In genomic region chr3:89484766-89485524, GRCm38 (mm10) we compare ENCODE assay signal across 7 mouse cellular contexts. TPM values are rescaled to one million over a fixed set of nuclear protein-coding genes. Genes with fewer than 3 reads are reported as not detected.
DNase-seq lines count a peak whose midpoint lies in the region; ATAC-seq and TF ChIP-seq lines count a peak whose summit lies in the region.

No protein-coding gene starts in this region.

- peak overlapping the region; percentile 47 for H3K4me2 ChIP-seq in intestine, embryonic 15.5 days (replicated peaks)
- H3K4me2 ChIP-seq in midbrain, embryonic 13.5 days (replicated peaks): no peak overlapping the region

- no peak overlapping the region for H3K27ac ChIP-seq in intestine, embryonic 15.5 days
- H3K27ac ChIP-seq in limb, embryonic 10.5 days: no peak overlapping the region
- no peak overlapping the region for H3K27ac ChIP-seq in midbrain, embryonic 13.5 days
- H3K27ac ChIP-seq in small intestine, adult 2 months (ENCODE audit: insufficient read depth, low read depth, low read length): no peak overlapping the region

- DNase-seq in adrenal gland, adult 18-20 months (ENCODE audit: low spot score in 2 of 2): peak; percentile 75 to 82
- DNase-seq in embryo, embryonic 11 days: peak; percentile 84
- DNase-seq in gastrocnemius, postnatal 4 days (ENCODE audit: low spot score in 2 of 2): peak; percentile 58 to 78
- DNase-seq in limb, embryonic 10.5 days (ENCODE audit: low spot score): peak; percentile 88

- H3K36me3 ChIP-seq in intestine, embryonic 15.5 days: no peaks in the 10 kb centered on the region
- no peaks in the 10 kb centered on the region for H3K36me3 ChIP-seq in limb, embryonic 10.5 days
- H3K36me3 ChIP-seq in midbrain, embryonic 13.5 days: no peaks in the 10 kb centered on the region
- no peaks in the 10 kb centered on the region for H3K36me3 ChIP-seq in small intestine, adult 2 months (ENCODE audit: control insufficient read depth, insufficient read depth, low read length)

- ATAC-seq in intestine, embryonic 15.5 days: peak; percentile 90
- peak; percentile 77 for ATAC-seq in midbrain, embryonic 13.5 days

- no peak overlapping the region for H3K4me3 ChIP-seq in intestine, embryonic 15.5 days (replicated peaks)
- H3K4me3 ChIP-seq in limb, embryonic 10.5 days: peak overlapping the region; percentile 24
- no peak overlapping the region for H3K4me3 ChIP-seq in midbrain, embryonic 13.5 days (replicated peaks)
- H3K4me3 ChIP-seq in small intestine, adult 2 months (ENCODE audit: low read depth, low read length): no peak overlapping the region

- H3K9ac ChIP-seq in intestine, embryonic 15.5 days: no peak overlapping the region
- no peak overlapping the region for H3K9ac ChIP-seq in midbrain, embryonic 13.5 days (replicated peaks)

- no peak for TF ChIP-seq POLR2A in small intestine, adult 2 months (IDR thresholded peaks at IDR 0.05; ENCODE audit: low read depth, low read length)

- H3K9me3 ChIP-seq in intestine, embryonic 15.5 days: no peaks in the 10 kb centered on the region
- H3K9me3 ChIP-seq in limb, embryonic 10.5 days (replicated peaks): no peaks in the 10 kb centered on the region
- no peaks in the 10 kb centered on the region for H3K9me3 ChIP-seq in midbrain, embryonic 13.5 days

- WGBS in intestine, embryonic 15.5 days: 17% methylated on average over 24 of the region's 24 CpGs
- WGBS in limb, embryonic 10.5 days: 24% methylated on average over 24 of the region's 24 CpGs
- WGBS in midbrain, embryonic 13.5 days: 22% methylated on average over 24 of the region's 24 CpGs
- WGBS in small intestine, adult 2 months: 17% methylated on average over 24 of the region's 24 CpGs

- H3K4me1 ChIP-seq in intestine, embryonic 15.5 days (replicated peaks): no peaks in the 10 kb centered on the region
- H3K4me1 ChIP-seq in limb, embryonic 10.5 days: peaks cover 7% of the 10 kb centered on the region; the same call in 1 of the 2 replicates
- no peaks in the 10 kb centered on the region for H3K4me1 ChIP-seq in midbrain, embryonic 13.5 days (replicated peaks)
- H3K4me1 ChIP-seq in small intestine, adult 2 months (ENCODE audit: control insufficient read depth, insufficient read depth, insufficient read length, low read length): peaks cover 5% of the 10 kb centered on the region

- no peaks in the 10 kb centered on the region for H3K27me3 ChIP-seq in intestine, embryonic 15.5 days (replicated peaks)
- H3K27me3 ChIP-seq in limb, embryonic 10.5 days (ENCODE audit: low read depth, poor library complexity, severe bottlenecking): no peaks in the 10 kb centered on the region
- H3K27me3 ChIP-seq in midbrain, embryonic 13.5 days: peaks cover 9% of the 10 kb centered on the region; the same call in 1 of the 2 replicates
- H3K27me3 ChIP-seq in small intestine, adult 2 months (ENCODE audit: control insufficient read depth, insufficient read depth, low read length): no peaks in the 10 kb centered on the region

- TF ChIP-seq CTCF in small intestine, adult 2 months (IDR thresholded peaks at IDR 0.05; ENCODE audit: extremely low read depth, insufficient read length, insufficient replicate concordance, low read depth, low read length): peak; percentile 98

RNA-seq across cellular contexts. Expression of gene Pmvk, which starts 30.6 kb away (rescaled TPM):
- total RNA-seq in adrenal gland, adult 18-20 months (2021): 10 to 100 TPM; 31.4 to 77.1 TPM
- total RNA-seq in gastrocnemius, postnatal 4 days (2021): 10 to 100 TPM; 13.1 to 16.1 TPM
- polyA plus RNA-seq in intestine, embryonic 15.5 days (2015; fragmentation: Nextera tagmentation; extraction: Ambion mirVana): 62.7 and 69.6 TPM in 2 replicates
- 63.6 and 65.9 TPM in 2 replicates for polyA plus RNA-seq in limb, embryonic 10.5 days (2016; fragmentation: Nextera tagmentation; extraction: Ambion mirVana)
- 99.9 and 104 TPM in 2 replicates for polyA plus RNA-seq in midbrain, embryonic 13.5 days (2015; fragmentation: Nextera tagmentation; extraction: Ambion mirVana)
- 9.0 and 18.3 TPM in 2 replicates for polyA plus RNA-seq in small intestine, adult 2 months (2012; rRNA removed)

RNA-seq across cellular contexts. Expression of gene Kcnn3, which starts 35.0 kb away (rescaled TPM):
- 1 to 10 TPM; 2.7 to 3.8 TPM for total RNA-seq in adrenal gland, adult 18-20 months (2021)
- 10 to 100 TPM; 13.6 to 16.5 TPM for total RNA-seq in gastrocnemius, postnatal 4 days (2021)
- 4.4 and 4.6 TPM in 2 replicates for polyA plus RNA-seq in intestine, embryonic 15.5 days (2015; fragmentation: Nextera tagmentation; extraction: Ambion mirVana)
- polyA plus RNA-seq in limb, embryonic 10.5 days (2016; fragmentation: Nextera tagmentation; extraction: Ambion mirVana): 0.43 and 0.74 TPM in 2 replicates
- polyA plus RNA-seq in midbrain, embryonic 13.5 days (2015; fragmentation: Nextera tagmentation; extraction: Ambion mirVana): 4.4 and 5.0 TPM in 2 replicates
- 3.3 and 4.6 TPM in 2 replicates for polyA plus RNA-seq in small intestine, adult 2 months (2012; rRNA removed)

RNA-seq across cellular contexts. Expression of gene Pbxip1, which starts 48.4 kb away (rescaled TPM):
- total RNA-seq in adrenal gland, adult 18-20 months (2021): 10 to 100 TPM; 53.2 to 57.8 TPM
- total RNA-seq in gastrocnemius, postnatal 4 days (2021): 100 to 1,000 TPM; 193 to 208 TPM
- 39.2 and 40.2 TPM in 2 replicates for polyA plus RNA-seq in intestine, embryonic 15.5 days (2015; fragmentation: Nextera tagmentation; extraction: Ambion mirVana)
- polyA plus RNA-seq in limb, embryonic 10.5 days (2016; fragmentation: Nextera tagmentation; extraction: Ambion mirVana): 13.0 and 19.2 TPM in 2 replicates
- polyA plus RNA-seq in midbrain, embryonic 13.5 days (2015; fragmentation: Nextera tagmentation; extraction: Ambion mirVana): 12.2 and 14.1 TPM in 2 replicates
- 26.8 and 36.5 TPM in 2 replicates for polyA plus RNA-seq in small intestine, adult 2 months (2012; rRNA removed)

RNA-seq across cellular contexts. Expression of gene Pygo2, which starts 54.9 kb away (rescaled TPM):
- total RNA-seq in adrenal gland, adult 18-20 months (2021): 10 to 100 TPM; 40.7 to 40.9 TPM
- total RNA-seq in gastrocnemius, postnatal 4 days (2021): 10 to 100 TPM; 31.9 to 35.0 TPM
- 32.7 and 33.2 TPM in 2 replicates for polyA plus RNA-seq in intestine, embryonic 15.5 days (2015; fragmentation: Nextera tagmentation; extraction: Ambion mirVana)
- 50.7 and 53.5 TPM in 2 replicates for polyA plus RNA-seq in limb, embryonic 10.5 days (2016; fragmentation: Nextera tagmentation; extraction: Ambion mirVana)
- 37.4 and 43.4 TPM in 2 replicates for polyA plus RNA-seq in midbrain, embryonic 13.5 days (2015; fragmentation: Nextera tagmentation; extraction: Ambion mirVana)
- polyA plus RNA-seq in small intestine, adult 2 months (2012; rRNA removed): 61.7 and 87.5 TPM in 2 replicates
